Mouse (Mus musculus) spleen, postnatal 14 days (tissue): ENCODE results near the gene Sall4.

ENCODE experiments used
- DNase-seq, 2 experiments: peaks; one replicate each; pipeline ENCODE4 v3.0.0; 2021 to 2022; ENCODE audit warnings: low spot score in 2 of 2

Gene Sall4

GRCm38 (mm10) chr2:168767582-168767981 is at the start of gene Sall4:
Gene Sall4, minus strand, starts transcription at chr2:168767943.
- DNase-seq, result no peak

GRCm38 (mm10) chr2:168813243-168813642 is 45.5 kb upstream of the Sall4 start:
- DNase-seq, result no peak

- no peak for DNase-seq
Measured at GRCm38 (mm10) chr2:168809895-168810294, 42.2 kb upstream of the Sall4 start.

GRCm38 (mm10) chr2:168807681-168808080 is 39.9 kb upstream of the Sall4 start:
- no peak for DNase-seq

- no peak for DNase-seq
Measured at GRCm38 (mm10) chr2:168803849-168804248, 36.1 kb upstream of the Sall4 start.

GRCm38 (mm10) chr2:168799326-168799725 is 31.6 kb upstream of the Sall4 start:
- DNase-seq, result no peak

- DNase-seq, result no peak
Measured at GRCm38 (mm10) chr2:168798921-168799320, 31.2 kb upstream of the Sall4 start.

- DNase-seq, result no peak
Measured at GRCm38 (mm10) chr2:168791115-168791802, 23.5 kb upstream of the Sall4 start.

GRCm38 (mm10) chr2:168786174-168786573 is 18.4 kb upstream of the Sall4 start:
- no peak for DNase-seq

- no peak for DNase-seq
Measured at GRCm38 (mm10) chr2:168780596-168780995, 12.9 kb upstream of the Sall4 start.

- DNase-seq, result no peak
Measured at GRCm38 (mm10) chr2:168780024-168780423, 12.3 kb upstream of the Sall4 start.

GRCm38 (mm10) chr2:168777481-168777880 is 9.7 kb upstream of the Sall4 start:
- no peak for DNase-seq

GRCm38 (mm10) chr2:168776238-168776637 is 8.5 kb upstream of the Sall4 start:
- DNase-seq, result no peak

GRCm38 (mm10) chr2:168769259-168769658 is 1.5 kb upstream of the Sall4 start:
- DNase-seq, result no peak

- DNase-seq, result no peak
Measured at GRCm38 (mm10) chr2:168766538-168767361, 993 bp downstream of the Sall4 start.

- no peak for DNase-seq
Measured at GRCm38 (mm10) chr2:168765696-168766537, 1.8 kb downstream of the Sall4 start.

- no peak for DNase-seq
Measured at GRCm38 (mm10) chr2:168765065-168765681, 2.6 kb downstream of the Sall4 start.

GRCm38 (mm10) chr2:168764460-168764867 is 3.3 kb downstream of the Sall4 start:
- no peak for DNase-seq

GRCm38 (mm10) chr2:168763785-168764184 is 4.0 kb downstream of the Sall4 start:
- DNase-seq, result no peak

- DNase-seq, result no peak
Measured at GRCm38 (mm10) chr2:168762411-168762815, 5.3 kb downstream of the Sall4 start.

GRCm38 (mm10) chr2:168761954-168762353 is 5.8 kb downstream of the Sall4 start:
- DNase-seq, result no peak

- DNase-seq, result no peak
Measured at GRCm38 (mm10) chr2:168761141-168761540, 6.6 kb downstream of the Sall4 start.
